ENCODE assay signal across 9 mouse cellular contexts in genomic region chrX:72908404-72908741, GRCm38 (mm10). TPM values are rescaled to one million over a fixed set of nuclear protein-coding genes. Genes with fewer than 3 reads are reported as not detected.
DNase-seq lines count a peak whose midpoint lies in the region; ATAC-seq and TF ChIP-seq lines count a peak whose summit lies in the region.
"Had no signal": no experiment of that assay in that cellular context is flagged by ENCODE, and none has a peak within 500 bp of the region (broad histone marks: within the 10 kb centered on the region; RNA-seq: fewer than 3 reads in every experiment).

No protein-coding gene starts in this region.

- peak; percentile 82 for ATAC-seq in hindbrain, embryonic 13.5 days (ENCODE audit: low FRiP score)
- ATAC-seq in lung, embryonic 15.5 days (ENCODE audit: borderline replicate concordance, extremely low read depth, low FRiP score, low TSS enrichment), result peak; percentile 31; the same call in 1 of the 2 replicates

- no peak overlapping the region for H3K27ac ChIP-seq in cerebellum, adult 2 months (ENCODE audit: insufficient read depth, low read length)
- no peak overlapping the region for H3K27ac ChIP-seq in hindbrain, embryonic 13.5 days
- H3K27ac ChIP-seq in lung, embryonic 15.5 days, result no peak overlapping the region

- no peaks in the 10 kb centered on the region for H3K27me3 ChIP-seq in cerebellum, adult 2 months (ENCODE audit: control insufficient read depth, insufficient read depth, low read length)
- H3K27me3 ChIP-seq in hindbrain, embryonic 13.5 days, result no peaks in the 10 kb centered on the region
- no peaks in the 10 kb centered on the region for H3K27me3 ChIP-seq in lung, embryonic 15.5 days
- H3K27me3 ChIP-seq: CH12.LX had no signal

- peak in 1 of 2 experiments; percentile 3 for DNase-seq in cerebellum, adult 2 months
- no peak for DNase-seq in cerebellum, adult 9-11 months
- peak; percentile 23 for DNase-seq in right cerebral cortex, adult 18-20 months
- DNase-seq in right cerebral cortex, postnatal 25 days, result no peak
- peak; percentile 9 for DNase-seq in right cerebral cortex, postnatal 14 days
- no peak for DNase-seq in urinary bladder, adult 18-20 months (ENCODE audit: low spot score in 2 of 2)

- peak; percentile 3; the same call in 1 of the 2 replicates for TF ChIP-seq CTCF in cerebellum, adult 2 months (IDR thresholded peaks at IDR 0.05; ENCODE audit: borderline replicate concordance, insufficient read depth, low read depth, low read length)

- TF ChIP-seq POLR2A in cerebellum, adult 2 months (IDR thresholded peaks at IDR 0.05; ENCODE audit: borderline replicate concordance, insufficient read depth, low read length), result no peak

- no peak overlapping the region for H3K9ac ChIP-seq in hindbrain, embryonic 13.5 days
- no peak overlapping the region for H3K9ac ChIP-seq in lung, embryonic 15.5 days

- no peaks in the 10 kb centered on the region for H3K9me3 ChIP-seq in hindbrain, embryonic 13.5 days
- H3K9me3 ChIP-seq in lung, embryonic 15.5 days, result no peaks in the 10 kb centered on the region

- H3K4me2 ChIP-seq in hindbrain, embryonic 13.5 days, result no peak overlapping the region
- H3K4me2 ChIP-seq in lung, embryonic 15.5 days, result no peak overlapping the region

- H3K4me1 ChIP-seq in cerebellum, adult 2 months (ENCODE audit: control insufficient read depth, insufficient read depth, low read length), result no peaks in the 10 kb centered on the region
- H3K4me1 ChIP-seq in hindbrain, embryonic 13.5 days (replicated peaks), result no peaks in the 10 kb centered on the region
- no peaks in the 10 kb centered on the region for H3K4me1 ChIP-seq in lung, embryonic 15.5 days

- 14% methylated on average over 2 of the region's 2 CpGs for WGBS in cerebellum, adult 2 months
- 17% methylated on average over 2 of the region's 2 CpGs for WGBS in hindbrain, embryonic 13.5 days
- WGBS in lung, embryonic 15.5 days, result 13% methylated on average over 2 of the region's 2 CpGs

- no peak overlapping the region for H3K4me3 ChIP-seq in cerebellum, adult 2 months (replicated peaks; ENCODE audit: insufficient read depth, low read depth, low read length)
- H3K4me3 ChIP-seq in hindbrain, embryonic 13.5 days, result no peak overlapping the region
- no peak overlapping the region for H3K4me3 ChIP-seq in lung, embryonic 15.5 days

- H3K36me3 ChIP-seq in hindbrain, embryonic 13.5 days, result no peaks in the 10 kb centered on the region
- no peaks in the 10 kb centered on the region for H3K36me3 ChIP-seq in lung, embryonic 15.5 days

RNA-seq across cellular contexts. Expression of gene Cetn2, which starts 9.8 kb away (rescaled TPM):
- 35.8 and 37.5 TPM in 2 replicates for polyA plus RNA-seq in cerebellum, adult 2 months (2012; rRNA removed)
- polyA plus RNA-seq in hindbrain, embryonic 13.5 days (2015; fragmentation: Nextera tagmentation; extraction: Ambion mirVana), result 88.2 and 93.0 TPM in 2 replicates
- polyA plus RNA-seq in lung, embryonic 15.5 days (2015; fragmentation: Nextera tagmentation; extraction: Ambion mirVana), result 85.8 and 87.0 TPM in 2 replicates

RNA-seq across cellular contexts. Expression of gene Nsdhl, which starts 10.0 kb away (rescaled TPM):
- 30.7 and 32.6 TPM in 2 replicates for polyA plus RNA-seq in cerebellum, adult 2 months (2012; rRNA removed)
- polyA plus RNA-seq in hindbrain, embryonic 13.5 days (2015; fragmentation: Nextera tagmentation; extraction: Ambion mirVana), result 41.9 and 44.4 TPM in 2 replicates
- polyA plus RNA-seq in lung, embryonic 15.5 days (2015; fragmentation: Nextera tagmentation; extraction: Ambion mirVana), result 19.9 and 21.0 TPM in 2 replicates

Comparison
In these comparisons a context has a peak if more than half of its experiments do, and no peak if none do; other contexts are left out.
1. DNase-seq: peak in right cerebral cortex, adult 18-20 months (single experiment) and right cerebral cortex, postnatal 14 days (single experiment); none in cerebellum, adult 9-11 months (single experiment), right cerebral cortex, postnatal 25 days (single experiment) and urinary bladder, adult 18-20 months (0 of 2).